Mouse (Mus musculus): Measurements from ENCODE around the gene Rab23.

Rab23 gene

GRCm38 (mm10) chr1:33768091-33768787, 48.6 kb downstream of the Rab23 start:
- DNase-seq (ENCODE audit: low read depth): no peak

GRCm38 (mm10) chr1:33768827-33769226, 49.1 kb downstream of the Rab23 start:
- no peak for DNase-seq (ENCODE audit: low read depth)

- DNase-seq (ENCODE audit: low read depth): no peak
These were observed 51.9 kb downstream of the Rab23 start for GRCm38 (mm10) chr1:33771621-33772020.

- no peak for DNase-seq (ENCODE audit: low read depth)
These were observed 52.4 kb downstream of the Rab23 start for GRCm38 (mm10) chr1:33772106-33772505.

GRCm38 (mm10) chr1:33776175-33776611, 56.5 kb downstream of the Rab23 start:
- no peak for DNase-seq (ENCODE audit: low read depth)

- DNase-seq (ENCODE audit: low read depth): no peak
These were observed 64.9 kb downstream of the Rab23 start for GRCm38 (mm10) chr1:33784561-33784960.

- DNase-seq (ENCODE audit: low read depth): no peak
These were observed 68.4 kb downstream of the Rab23 start for GRCm38 (mm10) chr1:33788072-33788471.

GRCm38 (mm10) chr1:33788493-33788892, 68.8 kb downstream of the Rab23 start:
- DNase-seq (ENCODE audit: low read depth): no peak

All from fibroblast of lung, adult 2 months (primary cell).